Mouse (Mus musculus) hindbrain, embryonic 11.5 days (tissue): ENCODE results near the gene Rhbdl1. TPM values are rescaled to one million over a fixed set of nuclear protein-coding genes. Genes with fewer than 3 reads are reported as not detected.
"Not testable (repeated sequence)": the region's sequence is repeated elsewhere in the genome, so short reads cannot be mapped to it uniquely, and the experiment has no call there.

ENCODE experiments used
- ATAC-seq: fragments of 200-750 bp; cut with Nextera tagmentation; 2 replicates; pipeline ENCODE4 v1.8.0; 2017; ENCODE audit warnings: mild to moderate bottlenecking, moderate TSS enrichment, moderate library complexity; ENCODE audit not compliant: low FRiP score
- DNase-seq: peaks from one replicate; pipeline ENCODE4 v3.0.0-alpha.2; 2015; ENCODE audit warnings: low spot score
- H3K27ac ChIP-seq: fragments of 300-500 bp; sonication (generic); 2 replicates; pipeline ENCODE4 v1.5.1; 2014; ENCODE audit warnings: mild to moderate bottlenecking, low read depth, low read length
- H3K27me3 ChIP-seq: fragments of 300-500 bp; sonication (generic); 2 replicates; pipeline ENCODE4 v1.6.1; 2014; ENCODE audit warnings: mild to moderate bottlenecking, low read length, moderate library complexity, mixed read lengths; ENCODE audit not compliant: control insufficient read depth, insufficient read depth
- H3K36me3 ChIP-seq: fragments of 300-500 bp; sonication (generic); 2 replicates; pipeline ENCODE4 v1.6.1; 2014; ENCODE audit warnings: mild to moderate bottlenecking, low read length, moderate library complexity, mixed read lengths; ENCODE audit not compliant: control insufficient read depth, insufficient read depth
- H3K4me1 ChIP-seq: fragments of 300-500 bp; sonication (generic); replicated peaks from 2 replicates; pipeline ENCODE4 v1.6.1; 2014; ENCODE audit warnings: low read length, mixed read lengths; ENCODE audit not compliant: control insufficient read depth, insufficient read depth
- H3K4me2 ChIP-seq: fragments of 300-500 bp; sonication (generic); replicated peaks from 2 replicates; pipeline ENCODE4 v1.6.1; 2014; ENCODE audit warnings: mild to moderate bottlenecking, low read depth, low read length
- H3K4me3 ChIP-seq: fragments of 300-500 bp; sonication (generic); 2 replicates; pipeline ENCODE4 v1.5.1; 2014; ENCODE audit warnings: low read depth, low read length
- H3K9ac ChIP-seq: fragments of 300-500 bp; sonication (generic); 2 replicates; pipeline ENCODE4 v1.6.1; 2014; ENCODE audit warnings: low read depth, low read length
- H3K9me3 ChIP-seq: fragments of 300-500 bp; sonication (generic); 2 replicates; pipeline ENCODE4 v1.6.1; 2016; ENCODE audit warnings: low read length; ENCODE audit not compliant: control insufficient read depth
- WGBS: fragments of 180-500 bp; shearing (Covaris S2); extraction: QIAGEN DNeasy Blood & Tissue Kit; methylation state at CpG from one replicate; pipeline ENCODE4 v1.1.7; 2014; 5-methylcytosine and 5-hydroxymethylcytosine counted together
- polyA plus RNA-seq: library from polyadenylated mRNA; unstranded; fragments of >200 nt; fragmentation: Nextera tagmentation; extraction: Ambion mirVana; gene quantifications from 2 replicates; pipeline ENCODE4 v1.2.1, GENCODE M21; 2014

Gene Rhbdl1
- polyA plus RNA-seq, 1 experiment from 2014 or later: 3.1 TPM

DNA sequence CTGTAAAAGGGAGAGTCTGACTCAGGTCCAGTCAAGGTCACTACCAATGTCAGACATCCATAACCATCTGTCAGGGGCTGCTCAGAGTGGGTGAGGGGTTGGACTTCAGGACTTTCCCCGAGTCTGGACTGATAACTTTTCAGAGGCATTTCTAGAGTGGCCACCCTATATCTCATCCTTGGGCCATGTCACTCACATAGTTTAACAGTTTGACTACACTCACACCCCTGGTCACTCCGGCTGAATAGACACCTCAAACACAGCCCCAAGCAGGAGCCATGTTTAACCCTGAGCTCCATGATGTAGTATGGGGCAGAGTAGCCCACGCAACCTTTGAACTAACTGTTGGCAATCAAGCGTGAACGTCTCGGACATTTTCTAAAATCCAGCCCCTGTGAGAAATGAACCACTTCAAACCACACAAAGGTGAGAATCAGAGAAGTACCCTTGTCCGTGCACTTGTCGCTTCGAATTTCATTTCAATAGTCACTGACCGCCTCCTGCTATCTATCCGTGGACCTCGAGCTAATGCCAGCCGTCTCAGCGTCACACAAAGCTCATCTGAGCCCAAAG is 37.1 kb upstream of the Rhbdl1 start:
- peak overlapping the region; percentile 91 for H3K27ac ChIP-seq
- H3K4me1 ChIP-seq: peaks cover 4% of the 10 kb centered on the region; the same call in 1 of the 2 replicates
- H3K4me3 ChIP-seq: peak overlapping the region; percentile 79
- peak overlapping the region; percentile 71 for H3K4me2 ChIP-seq
- WGBS: 5% methylated on average over 14 of the region's 14 CpGs
- DNase-seq (no peak), ATAC-seq (peak; percentile 15; the same call in 1 of the 2 replicates)
- H3K36me3 ChIP-seq: no peaks in the 10 kb centered on the region
- H3K9ac ChIP-seq: peak overlapping the region; percentile 62
- no peaks in the 10 kb centered on the region for H3K9me3 ChIP-seq
- no peaks in the 10 kb centered on the region for H3K27me3 ChIP-seq

DNA sequence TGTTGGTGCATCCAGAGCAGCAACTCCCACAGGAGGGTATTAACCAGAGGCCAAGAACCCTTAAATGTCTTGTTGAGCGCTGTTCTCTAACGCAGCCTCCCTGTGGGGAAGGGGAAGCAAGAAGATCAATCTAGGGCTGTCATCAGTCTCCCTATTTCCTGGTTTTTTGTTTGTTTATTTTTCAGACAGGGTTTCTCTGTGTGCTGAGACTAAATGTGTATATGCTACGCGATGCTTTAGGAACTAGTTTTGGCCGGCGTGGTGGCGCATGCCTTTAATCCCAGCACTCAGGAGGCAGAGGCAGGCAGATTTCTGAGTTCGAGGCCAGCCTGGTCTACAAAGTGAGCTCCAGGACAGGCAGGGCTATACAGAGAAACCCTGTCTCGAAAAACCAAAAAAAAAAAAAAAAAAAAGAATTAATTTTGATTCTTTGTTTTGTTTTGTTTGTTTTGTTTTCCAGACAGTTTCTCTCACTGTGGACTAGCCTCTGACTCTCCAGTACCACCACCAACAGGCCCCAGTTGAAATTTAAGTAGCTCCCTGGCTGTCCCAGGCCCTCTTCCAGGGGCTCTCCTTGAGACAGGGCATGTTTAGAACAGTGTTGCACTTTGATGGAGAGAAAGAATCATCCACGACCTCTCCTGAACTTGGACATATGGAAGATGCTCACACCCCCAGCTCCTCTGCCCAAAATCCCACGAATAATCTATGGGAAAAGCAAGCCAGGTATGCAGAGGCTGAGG is 36.5 kb upstream of the Rhbdl1 start:
- Histone ChIP-seq H3K9me3 (no peaks in the 10 kb centered on the region), H3K36me3 (no peaks in the 10 kb centered on the region), H3K27me3 (no peaks in the 10 kb centered on the region), H3K4me3 (no peak overlapping the region), H3K4me2 (peak overlapping the region; percentile 71), H3K4me1 (peaks cover 4% of the 10 kb centered on the region), H3K27ac (no peak overlapping the region), H3K9ac (peak overlapping the region; percentile 62; the same call in 1 of the 2 replicates)
- ATAC-seq: no peak
- DNase-seq: no peak
- 73% methylated on average over 11 of the region's 11 CpGs for WGBS

DNA sequence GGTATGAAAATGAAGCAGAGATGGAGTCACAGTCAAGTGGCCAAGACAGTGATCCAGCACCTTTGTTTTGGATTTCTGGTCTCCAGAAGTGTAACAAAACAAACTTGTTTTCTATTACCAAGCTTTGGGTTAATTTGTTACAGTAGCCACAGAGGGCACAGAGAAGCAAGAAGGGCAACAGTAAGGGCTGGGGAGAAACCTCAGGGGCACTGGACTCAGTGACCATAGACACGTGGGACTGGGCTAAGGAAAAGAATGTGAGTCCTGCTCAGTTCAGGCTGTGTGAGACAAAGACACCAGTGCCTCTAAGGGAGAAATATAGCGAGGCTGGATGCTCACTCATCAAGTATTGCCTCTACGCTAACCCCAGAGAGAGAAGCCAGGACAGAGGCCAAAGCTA is 35.6 kb upstream of the Rhbdl1 start:
- Histone ChIP-seq H3K27me3 (0 out of 2 replicates have a peak, but pooled peaks cover 2% of the 10 kb centered on the region), H3K4me3 (no peak overlapping the region), H3K27ac (no peak overlapping the region), H3K36me3 (no peaks in the 10 kb centered on the region), H3K9me3 (no peaks in the 10 kb centered on the region), H3K9ac (no peak overlapping the region), H3K4me1 (peaks cover 10% of the 10 kb centered on the region), H3K4me2 (no peak overlapping the region)
- ATAC-seq (no peak), DNase-seq (no peak)
- WGBS: 77% methylated on average over 3 of the region's 3 CpGs

DNA sequence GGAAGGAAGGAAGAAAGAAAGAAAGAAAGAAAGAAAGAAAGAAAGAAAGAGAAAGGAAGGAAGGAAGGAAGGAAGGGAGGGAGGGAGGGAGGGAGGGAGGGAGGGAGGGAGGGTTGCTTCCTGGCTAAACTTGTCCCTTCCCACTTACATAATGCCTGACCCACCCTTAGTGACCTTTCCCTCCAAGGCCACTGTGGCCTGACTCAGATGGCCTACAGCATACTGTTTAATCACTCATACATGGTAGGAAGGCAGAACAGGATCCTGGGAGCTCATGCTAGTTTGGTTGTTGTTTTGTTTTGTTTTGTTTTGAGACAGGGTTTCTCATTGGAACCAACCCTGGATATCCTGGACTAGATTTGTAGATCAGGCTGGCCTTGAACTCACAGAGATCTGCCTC is 34.5 kb upstream of the Rhbdl1 start:
- H3K27me3 ChIP-seq, H3K9ac ChIP-seq, ATAC-seq, H3K27ac ChIP-seq, H3K4me3 ChIP-seq, H3K36me3 ChIP-seq, H3K4me2 ChIP-seq, H3K9me3 ChIP-seq, DNase-seq: not testable (repeated sequence)
- peaks cover 12% of the 10 kb centered on the region for H3K4me1 ChIP-seq

DNA sequence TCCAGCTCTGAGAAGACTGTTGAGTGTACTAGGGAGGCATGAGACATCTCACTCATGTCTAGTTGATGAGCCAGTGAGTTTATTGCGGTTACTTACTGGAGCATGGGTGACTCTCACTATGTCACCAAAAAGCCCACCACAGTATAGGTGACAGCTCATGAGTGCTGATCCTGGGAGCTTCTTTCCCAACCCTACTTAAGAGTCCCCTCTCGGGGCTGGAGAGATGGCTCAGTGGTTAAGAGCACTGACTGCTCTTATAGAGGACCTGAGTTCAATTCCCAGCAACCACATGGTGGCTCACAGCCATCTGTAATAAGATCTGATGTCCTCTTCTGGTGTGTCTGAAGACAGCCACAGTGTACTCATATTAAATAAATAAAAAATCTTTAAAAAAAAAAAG is 32.9 kb upstream of the Rhbdl1 start:
- no peak overlapping the region for H3K4me2 ChIP-seq
- 76% methylated on average over 2 of the region's 2 CpGs for WGBS
- DNase-seq: no peak
- no peaks in the 10 kb centered on the region for H3K9me3 ChIP-seq
- no peak for ATAC-seq
- H3K27me3 ChIP-seq: 0 out of 2 replicates have a peak, but pooled peaks cover 2% of the 10 kb centered on the region
- no peak overlapping the region for H3K9ac ChIP-seq
- peaks cover 8% of the 10 kb centered on the region for H3K4me1 ChIP-seq
- H3K36me3 ChIP-seq: no peaks in the 10 kb centered on the region
- no peak overlapping the region for H3K4me3 ChIP-seq
- no peak overlapping the region for H3K27ac ChIP-seq

DNA sequence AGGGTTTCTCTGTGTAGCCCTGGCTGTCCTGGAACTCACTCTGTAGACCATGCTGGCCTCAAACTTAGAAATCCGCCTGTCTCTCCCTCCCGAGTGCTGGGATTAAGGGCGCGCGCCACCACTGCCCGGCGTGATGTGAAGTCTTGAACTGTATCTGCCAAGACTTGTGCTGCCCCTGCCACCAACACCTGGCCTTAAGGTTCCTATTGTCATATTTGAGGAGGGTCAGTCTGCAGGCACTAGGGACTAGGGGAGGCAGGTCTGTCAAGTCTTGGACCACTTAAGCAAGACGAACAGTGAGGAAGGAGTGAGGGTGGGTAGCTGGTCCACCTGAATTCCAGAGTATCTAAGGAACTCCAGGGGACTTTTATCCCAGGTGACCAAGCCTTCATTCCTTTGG is 32.4 kb upstream of the Rhbdl1 start:
- Histone ChIP-seq H3K4me3 (no peak overlapping the region), H3K9ac (no peak overlapping the region), H3K27ac (no peak overlapping the region), H3K4me2 (no peak overlapping the region), H3K4me1 (peaks cover 8% of the 10 kb centered on the region), H3K9me3 (no peaks in the 10 kb centered on the region), H3K27me3 (0 out of 2 replicates have a peak, but pooled peaks cover 2% of the 10 kb centered on the region), H3K36me3 (no peaks in the 10 kb centered on the region)
- WGBS: 87% methylated on average over 8 of the region's 8 CpGs
- ATAC-seq (no peak), DNase-seq (no peak)

DNA sequence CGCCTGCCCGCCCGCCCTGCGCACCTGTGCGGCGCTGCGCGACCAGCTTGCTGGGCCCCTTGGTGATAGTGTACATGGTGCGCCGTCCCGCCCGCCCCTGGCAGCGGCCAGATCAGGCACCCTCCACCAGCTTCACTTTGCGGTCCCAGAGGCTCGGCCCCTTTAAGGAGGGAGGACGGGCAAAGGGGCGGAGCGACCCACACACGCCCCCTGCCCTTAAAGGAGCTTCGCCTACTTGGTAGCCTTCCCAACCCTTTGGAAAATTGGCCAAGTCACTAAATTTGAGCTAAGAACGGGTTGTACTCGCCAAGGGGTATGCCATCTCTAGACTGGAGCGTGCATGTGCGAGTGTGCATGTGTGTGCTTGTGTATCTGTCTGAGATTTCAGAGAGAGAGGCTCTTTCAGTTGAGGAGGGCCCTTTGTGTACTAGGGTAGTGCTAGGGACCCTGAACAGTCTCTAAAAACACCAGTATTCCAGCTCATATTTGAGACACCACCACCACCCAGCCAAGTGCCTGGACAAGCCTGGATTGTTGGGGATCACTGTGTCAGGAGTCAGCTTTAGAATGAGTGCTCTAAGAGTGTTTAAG is 31.6 kb upstream of the Rhbdl1 start, which contains the start of gene Mcrip2:
Gene Mcrip2 (minus strand): TSS at position 164 of the 591 bp plus-strand sequence.
- DNase-seq (peak; percentile 85), ATAC-seq (peak; percentile 82)
- no peaks in the 10 kb centered on the region for H3K9me3 ChIP-seq
- H3K27ac ChIP-seq: peak within 1 kb of the TSS; percentile 25; the same call in 1 of the 2 replicates
- peak within 1 kb of the TSS; percentile 70 for H3K9ac ChIP-seq
- H3K27me3 ChIP-seq: 0 out of 2 replicates have a peak, but pooled peaks cover 2% of the 10 kb centered on the region
- peak within 1 kb of the TSS; percentile 99 for H3K4me2 ChIP-seq
- WGBS: 0% methylated on average over 22 of the region's 24 CpGs
- H3K4me1 ChIP-seq: peaks cover 8% of the 10 kb centered on the region
- peak within 1 kb of the TSS; percentile 82 for H3K4me3 ChIP-seq
- no peaks in the 10 kb centered on the region for H3K36me3 ChIP-seq

DNA sequence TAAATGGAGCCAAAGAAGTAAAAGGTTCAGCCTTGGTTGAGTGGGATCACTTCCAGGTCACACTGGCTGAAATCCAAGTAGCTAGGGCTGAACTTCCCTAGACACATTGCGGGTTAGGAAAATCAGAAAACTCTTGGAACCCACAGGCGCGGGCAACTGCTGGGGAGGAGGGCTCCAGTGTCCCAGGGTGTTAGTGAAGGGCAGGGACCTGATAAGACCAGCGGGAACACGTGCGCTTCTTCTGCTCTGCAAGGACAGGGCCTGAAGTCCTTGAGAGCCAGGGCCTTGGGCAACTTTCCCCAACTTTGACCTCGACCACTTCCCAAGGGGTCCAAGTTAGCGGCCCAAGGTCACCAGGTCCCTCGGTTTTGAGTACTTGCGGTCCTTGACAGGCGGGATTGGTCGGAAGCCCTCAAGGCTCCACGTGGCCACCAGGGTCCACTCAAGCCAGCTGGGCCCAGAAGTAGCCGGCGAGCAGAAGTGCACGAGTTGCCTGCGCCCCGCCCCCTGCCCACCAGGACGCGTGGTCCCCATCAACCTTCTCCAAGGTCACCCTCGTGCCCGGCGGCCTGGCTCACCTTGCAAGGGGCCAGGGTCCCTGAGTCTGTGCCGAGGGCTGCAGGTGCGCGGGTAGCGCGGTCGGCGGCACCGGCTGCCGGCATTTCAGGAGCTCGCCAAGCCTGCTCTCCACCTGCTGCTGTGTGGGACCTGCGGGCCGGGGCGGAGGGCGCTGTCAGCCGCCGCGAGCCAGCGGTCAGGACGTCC is 30.9 kb upstream of the Rhbdl1 start:
- DNase-seq (no peak), ATAC-seq (peak; percentile 52)
- WGBS: 1% methylated on average over 38 of the region's 42 CpGs

More for the DNA sequence above, 30.9 kb upstream of the Rhbdl1 start:
- H3K9ac ChIP-seq: peak overlapping the region; percentile 70
- H3K4me3 ChIP-seq: peak overlapping the region; percentile 82
- 0 out of 2 replicates have a peak, but pooled peaks cover 2% of the 10 kb centered on the region for H3K27me3 ChIP-seq
- peaks cover 8% of the 10 kb centered on the region for H3K4me1 ChIP-seq
- no peaks in the 10 kb centered on the region for H3K36me3 ChIP-seq
- H3K27ac ChIP-seq: no peak overlapping the region
- peak overlapping the region; percentile 99 for H3K4me2 ChIP-seq
- no peaks in the 10 kb centered on the region for H3K9me3 ChIP-seq
